Mouse (Mus musculus): ENCODE data around the gene Sfmbt2. TPM values are rescaled to one million over a fixed set of nuclear protein-coding genes. Genes with fewer than 3 reads are reported as not detected.
A peak's percentile ranks its signal among the peaks of the same experiment; 100 is the strongest.

The Sfmbt2 gene
- polyA plus RNA-seq, 1 experiment from 2014 or later, result 1.2 TPM

DNA sequence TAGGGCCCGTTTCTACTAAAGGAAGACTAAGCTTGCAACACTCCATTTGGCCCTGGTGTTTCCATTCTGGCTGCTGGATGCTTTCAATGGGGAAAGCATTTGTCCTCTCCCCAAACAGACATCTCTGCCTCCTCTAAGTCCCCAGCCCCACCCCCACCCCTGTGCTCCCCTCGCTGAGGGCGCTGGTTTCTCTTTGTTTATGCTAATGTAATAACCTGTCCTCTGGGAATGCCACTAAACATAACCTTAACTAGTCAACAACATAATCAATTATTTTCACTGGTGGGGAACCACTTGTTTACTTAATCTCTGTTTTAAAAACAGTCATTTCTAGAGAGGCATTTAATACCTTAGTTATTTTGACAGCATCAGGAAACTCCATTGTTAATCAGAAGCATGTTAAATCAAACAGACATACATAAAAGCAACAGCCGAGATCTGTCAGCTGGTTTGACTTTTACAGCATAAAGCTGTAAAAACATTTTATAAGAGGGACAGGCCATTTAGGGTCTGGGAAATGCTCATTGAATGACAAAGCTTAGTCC, 20.0 kb upstream of the Sfmbt2 start:
- H3K9me3 ChIP-seq (replicated peaks), result no peaks in the 10 kb centered on the region
- H3K9ac ChIP-seq, result no peak overlapping the region
- H3K4me3 ChIP-seq, result no peak overlapping the region
- no peaks in the 10 kb centered on the region for H3K27me3 ChIP-seq
- 24% methylated on average over 4 of the region's 4 CpGs for WGBS
- H3K36me3 ChIP-seq, result no peaks in the 10 kb centered on the region
- H3K4me1 ChIP-seq (replicated peaks), result no peaks in the 10 kb centered on the region
- ATAC-seq (replicated peaks; ENCODE audit: insufficient number of reproducible peaks, insufficient read depth, low FRiP score, low read depth), result no peak
- H3K4me2 ChIP-seq, result no peak overlapping the region
- no peak overlapping the region for H3K27ac ChIP-seq

DNA sequence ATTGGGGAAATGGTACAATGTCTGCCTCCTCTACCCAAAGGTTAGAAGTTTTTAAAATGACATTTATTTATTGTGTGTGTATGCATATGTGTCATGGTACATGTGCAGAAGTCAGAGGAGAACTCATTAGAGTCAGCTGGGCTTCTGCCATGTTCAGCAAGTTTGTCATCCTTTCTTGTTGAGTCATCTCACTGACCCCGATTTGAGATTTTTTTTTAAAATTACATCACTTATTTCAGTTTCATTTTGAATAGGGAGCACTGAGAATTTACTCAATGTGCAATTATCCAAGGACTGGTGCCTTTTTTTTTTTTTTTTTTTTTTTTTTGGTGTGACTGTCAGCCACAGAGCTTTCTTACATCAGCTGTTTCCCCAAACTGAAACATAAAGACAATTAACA, 19.2 kb upstream of the Sfmbt2 start:
- no peak overlapping the region for H3K4me3 ChIP-seq
- no peaks in the 10 kb centered on the region for H3K27me3 ChIP-seq
- no peak overlapping the region for H3K9ac ChIP-seq
- ATAC-seq (replicated peaks; ENCODE audit: insufficient number of reproducible peaks, insufficient read depth, low FRiP score, low read depth), result no peak
- H3K4me1 ChIP-seq (replicated peaks), result no peaks in the 10 kb centered on the region
- H3K27ac ChIP-seq, result no peak overlapping the region
- H3K9me3 ChIP-seq (replicated peaks), result no peaks in the 10 kb centered on the region
- WGBS, result 51% methylated on average over 1 of the region's 1 CpGs
- no peaks in the 10 kb centered on the region for H3K36me3 ChIP-seq
- H3K4me2 ChIP-seq, result no peak overlapping the region

DNA sequence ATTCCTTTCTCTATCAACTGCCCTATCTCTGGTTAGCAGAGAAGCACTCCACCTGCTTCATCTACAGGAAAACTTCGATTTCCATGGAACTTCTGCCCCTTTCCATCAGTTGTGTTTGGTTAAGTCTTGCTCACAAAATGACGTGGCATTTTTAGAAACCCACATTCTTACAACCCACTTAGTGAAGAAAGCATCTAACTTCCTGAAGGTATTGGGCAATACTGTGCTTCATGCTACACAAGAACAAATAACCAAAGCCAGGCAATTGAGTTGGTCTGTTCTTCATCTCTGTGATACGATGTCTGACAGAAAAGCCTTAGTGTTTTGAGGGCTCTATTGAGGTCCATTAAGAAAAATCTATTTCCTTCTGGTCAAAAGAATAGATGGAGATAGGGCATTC, 17.4 kb upstream of the Sfmbt2 start:
- ATAC-seq (replicated peaks; ENCODE audit: insufficient number of reproducible peaks, insufficient read depth, low FRiP score, low read depth), result no peak
- H3K9ac ChIP-seq, result no peak overlapping the region
- H3K4me2 ChIP-seq, result no peak overlapping the region
- no peak overlapping the region for H3K27ac ChIP-seq
- WGBS, result 62% methylated on average over 3 of the region's 3 CpGs
- no peaks in the 10 kb centered on the region for H3K4me1 ChIP-seq (replicated peaks)
- no peaks in the 10 kb centered on the region for H3K27me3 ChIP-seq
- H3K9me3 ChIP-seq (replicated peaks), result no peaks in the 10 kb centered on the region
- no peaks in the 10 kb centered on the region for H3K36me3 ChIP-seq
- H3K4me3 ChIP-seq, result no peak overlapping the region

DNA sequence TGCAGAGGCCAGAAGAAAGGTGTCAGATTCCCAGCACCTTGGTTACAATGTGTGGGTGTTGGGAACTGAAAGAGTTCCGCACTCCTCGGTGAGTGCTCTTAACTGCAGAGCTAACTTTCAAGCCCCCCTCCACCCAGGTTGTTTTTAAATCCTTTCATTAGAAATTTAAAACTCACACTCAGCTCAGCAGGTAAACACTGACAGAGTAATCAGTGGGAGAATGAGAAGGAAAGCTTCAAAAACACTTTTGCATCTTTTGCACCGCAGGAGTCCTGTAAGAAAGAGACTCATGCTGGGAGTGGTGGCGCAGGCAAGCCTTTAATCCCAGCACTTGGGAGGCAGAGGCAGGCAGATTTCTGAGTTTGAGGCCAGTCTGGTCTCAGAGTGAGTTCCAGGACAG, 16.4 kb upstream of the Sfmbt2 start:
- Histone ChIP-seq H3K4me3 (no peak overlapping the region), H3K27ac (no peak overlapping the region), H3K4me1 (replicated peaks) (no peaks in the 10 kb centered on the region), H3K9ac (no peak overlapping the region), H3K4me2 (no peak overlapping the region), H3K9me3 (replicated peaks) (no peaks in the 10 kb centered on the region), H3K36me3 (no peaks in the 10 kb centered on the region), H3K27me3 (no peaks in the 10 kb centered on the region)
- WGBS, result 57% methylated on average over 4 of the region's 4 CpGs
- no peak for ATAC-seq (replicated peaks; ENCODE audit: insufficient number of reproducible peaks, insufficient read depth, low FRiP score, low read depth)

DNA sequence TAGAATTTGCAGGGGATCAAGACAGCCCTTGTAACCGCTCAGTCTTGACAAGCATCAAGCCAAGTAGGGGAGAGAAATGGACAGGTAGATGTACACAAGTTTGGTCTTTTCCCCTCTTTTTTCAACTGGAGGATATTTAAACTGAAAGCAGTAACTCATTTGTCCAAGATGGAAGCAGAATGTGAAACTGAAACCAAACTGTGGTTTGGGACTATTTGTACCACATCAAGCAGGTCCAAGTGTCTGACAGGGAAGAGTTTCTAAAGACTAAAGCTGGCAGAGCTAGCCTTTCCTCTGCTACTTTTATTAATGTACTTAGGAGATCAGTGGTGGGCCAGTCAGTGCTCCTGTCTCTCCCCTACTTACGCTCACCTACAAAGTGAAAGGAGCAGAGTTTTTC, 10.4 kb upstream of the Sfmbt2 start:
- no peak overlapping the region for H3K27ac ChIP-seq
- no peak overlapping the region for H3K4me2 ChIP-seq
- H3K4me1 ChIP-seq (replicated peaks), result no peaks in the 10 kb centered on the region
- no peaks in the 10 kb centered on the region for H3K36me3 ChIP-seq
- H3K9me3 ChIP-seq (replicated peaks), result no peaks in the 10 kb centered on the region
- no peak overlapping the region for H3K4me3 ChIP-seq
- ATAC-seq (replicated peaks; ENCODE audit: insufficient number of reproducible peaks, insufficient read depth, low FRiP score, low read depth), result no peak
- WGBS, result 86% methylated on average over 2 of the region's 2 CpGs
- no peak overlapping the region for H3K9ac ChIP-seq
- H3K27me3 ChIP-seq, result no peaks in the 10 kb centered on the region

DNA sequence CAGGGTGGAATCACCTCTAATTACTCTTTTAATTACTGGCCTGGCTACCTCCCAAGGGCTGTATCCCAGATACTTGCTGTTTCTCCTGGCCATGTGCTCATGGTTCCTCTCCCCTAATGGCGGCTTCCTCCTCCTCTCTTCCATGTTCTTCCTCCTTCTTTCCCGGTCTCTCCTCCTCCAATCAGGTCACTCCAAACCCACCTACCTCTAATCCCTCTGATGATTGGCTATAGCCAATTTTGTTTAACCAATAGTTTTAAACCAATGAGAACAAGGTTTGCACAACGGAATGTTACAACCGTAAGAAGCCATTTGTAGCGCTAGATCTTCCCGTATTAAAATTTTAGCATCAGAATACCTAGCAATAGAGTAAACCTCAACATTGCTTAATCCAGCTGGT, 5.2 kb upstream of the Sfmbt2 start:
- H3K27ac ChIP-seq, result no peak overlapping the region
- no peak overlapping the region for H3K4me2 ChIP-seq
- H3K4me1 ChIP-seq (replicated peaks), result no peaks in the 10 kb centered on the region
- H3K36me3 ChIP-seq, result no peaks in the 10 kb centered on the region
- no peak overlapping the region for H3K4me3 ChIP-seq
- peaks cover 32% of the 10 kb centered on the region for H3K27me3 ChIP-seq
- no peak for ATAC-seq (replicated peaks; ENCODE audit: insufficient number of reproducible peaks, insufficient read depth, low FRiP score, low read depth)
- no peaks in the 10 kb centered on the region for H3K9me3 ChIP-seq (replicated peaks)
- WGBS, result 92% methylated on average over 6 of the region's 6 CpGs
- H3K9ac ChIP-seq, result no peak overlapping the region

DNA sequence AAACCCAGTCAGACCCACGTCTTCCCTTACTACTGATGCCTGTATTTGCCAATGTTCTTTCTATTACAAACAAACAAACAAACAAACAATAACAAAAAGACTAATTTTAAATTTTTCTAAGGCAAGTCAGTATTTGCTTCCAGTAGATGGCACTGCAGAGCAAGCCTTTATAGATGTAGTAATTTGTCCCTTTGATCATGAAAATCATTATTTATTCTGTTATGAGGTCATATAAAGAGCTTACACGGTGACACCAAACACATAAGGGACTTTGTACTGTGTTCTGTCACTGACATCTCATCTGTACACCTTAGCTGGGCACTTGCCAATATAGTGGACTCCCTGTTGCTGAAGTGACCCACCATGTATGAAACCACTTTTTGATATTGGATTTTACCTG, 4.0 kb upstream of the Sfmbt2 start:
- no peak for ATAC-seq (replicated peaks; ENCODE audit: insufficient number of reproducible peaks, insufficient read depth, low FRiP score, low read depth)
- no peak overlapping the region for H3K9ac ChIP-seq
- no peaks in the 10 kb centered on the region for H3K36me3 ChIP-seq
- peaks cover under 1% of the 10 kb centered on the region for H3K4me1 ChIP-seq (replicated peaks)
- H3K27ac ChIP-seq, result no peak overlapping the region
- no peak overlapping the region for H3K4me2 ChIP-seq
- 29% methylated on average over 2 of the region's 2 CpGs for WGBS
- H3K27me3 ChIP-seq, result peaks cover 44% of the 10 kb centered on the region
- H3K9me3 ChIP-seq (replicated peaks), result no peaks in the 10 kb centered on the region
- no peak overlapping the region for H3K4me3 ChIP-seq

DNA sequence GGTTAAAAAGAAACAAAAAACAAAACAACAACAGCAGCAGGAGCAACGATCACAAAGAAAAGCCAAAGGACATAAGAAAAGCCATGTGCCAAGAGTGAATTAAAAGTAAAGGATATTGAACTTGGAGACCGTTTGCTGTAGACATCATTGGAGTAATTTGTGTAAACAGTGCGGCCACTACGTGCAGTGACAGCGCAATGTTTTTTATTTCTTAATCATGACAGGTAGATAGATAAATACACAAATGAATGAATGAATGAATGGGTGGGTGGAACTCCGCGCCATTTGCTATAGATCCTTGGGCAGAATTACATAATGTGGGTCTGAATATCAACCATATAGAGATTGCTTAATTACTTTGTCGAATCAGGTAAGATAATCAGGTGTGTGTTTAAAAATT, 634 bp upstream of the Sfmbt2 start:
- 6% methylated on average over 8 of the region's 8 CpGs for WGBS
- Histone ChIP-seq H3K4me1 (replicated peaks) (peaks cover 20% of the 10 kb centered on the region), H3K36me3 (no peaks in the 10 kb centered on the region), H3K9ac (no peak overlapping the region), H3K27ac (no peak overlapping the region), H3K9me3 (replicated peaks) (no peaks in the 10 kb centered on the region), H3K4me3 (no peak overlapping the region), H3K4me2 (no peak overlapping the region), H3K27me3 (peaks cover 64% of the 10 kb centered on the region)
- no peak for ATAC-seq (replicated peaks; ENCODE audit: insufficient number of reproducible peaks, insufficient read depth, low FRiP score, low read depth)

DNA sequence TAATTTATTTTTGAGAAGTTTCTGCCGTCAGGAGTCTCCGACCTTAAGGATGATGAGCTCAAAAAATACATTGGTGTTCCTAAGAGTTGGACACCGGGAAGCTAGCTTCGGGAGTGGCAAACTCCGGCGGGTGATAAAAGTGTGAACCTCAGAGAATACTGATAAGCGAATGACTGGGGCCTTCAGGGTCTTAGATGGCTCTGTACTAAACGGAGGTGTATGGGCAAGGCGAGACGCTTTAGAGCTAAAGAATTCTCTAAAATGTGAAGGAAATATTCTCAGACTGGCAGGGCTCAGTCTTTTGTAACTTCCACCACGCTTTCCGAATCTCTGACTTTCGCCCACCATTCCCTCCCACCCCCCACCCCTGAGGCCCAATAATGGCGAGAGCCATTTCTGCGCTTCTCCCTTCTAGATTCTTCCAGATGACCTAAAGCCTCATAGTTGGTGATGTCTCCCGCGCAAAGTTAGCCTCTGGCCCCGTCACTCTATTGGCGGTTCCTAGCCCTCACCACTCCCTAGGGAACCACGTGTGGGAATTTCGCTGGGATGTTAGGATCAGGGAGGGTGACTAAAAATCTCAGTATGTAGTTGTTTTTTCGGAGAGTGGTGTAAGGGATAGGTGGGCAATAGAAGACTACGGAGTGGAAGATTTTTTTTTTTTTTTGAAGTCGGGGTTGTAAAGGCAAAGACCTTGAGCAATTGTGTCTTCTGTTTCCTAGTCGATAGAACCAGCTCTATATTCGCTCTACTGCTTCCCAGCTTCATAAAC, 563 bp downstream of the Sfmbt2 start:
- H3K4me3 ChIP-seq, result peak overlapping the region; percentile 76
- WGBS, result 2% methylated on average over 26 of the region's 26 CpGs
- peaks cover 71% of the 10 kb centered on the region for H3K27me3 ChIP-seq
- no peak for ATAC-seq (replicated peaks; ENCODE audit: insufficient number of reproducible peaks, insufficient read depth, low FRiP score, low read depth)
- H3K9ac ChIP-seq, result no peak overlapping the region
- no peaks in the 10 kb centered on the region for H3K36me3 ChIP-seq
- H3K9me3 ChIP-seq (replicated peaks), result no peaks in the 10 kb centered on the region
- no peak overlapping the region for H3K27ac ChIP-seq
- peak overlapping the region; percentile 95; the same call in 1 of the 2 replicates for H3K4me2 ChIP-seq
- H3K4me1 ChIP-seq (replicated peaks), result peaks cover 27% of the 10 kb centered on the region

DNA sequence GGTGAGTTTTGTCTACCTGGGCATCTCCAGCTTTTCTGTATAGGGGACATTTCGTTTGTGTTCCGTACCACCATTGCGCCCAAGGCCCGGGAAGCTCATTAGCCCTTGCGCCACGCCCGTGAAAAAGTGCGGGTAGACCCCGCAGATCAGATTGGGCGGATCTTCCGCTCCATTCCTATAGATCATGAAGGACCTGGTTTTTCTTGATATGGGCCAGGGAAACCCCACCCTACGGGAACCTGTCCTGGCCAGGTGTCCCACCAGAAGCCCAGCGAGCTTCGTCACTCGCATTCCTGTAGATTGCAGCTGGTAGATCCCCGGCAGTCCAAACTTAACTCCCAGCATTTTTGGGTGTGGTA, 1.1 kb downstream of the Sfmbt2 start:
- H3K4me3 ChIP-seq, result peak overlapping the region; percentile 76
- no peak for ATAC-seq (replicated peaks; ENCODE audit: insufficient number of reproducible peaks, insufficient read depth, low FRiP score, low read depth)
- peaks cover 75% of the 10 kb centered on the region for H3K27me3 ChIP-seq
- no peak overlapping the region for H3K9ac ChIP-seq
- 5% methylated on average over 16 of the region's 16 CpGs for WGBS
- no peaks in the 10 kb centered on the region for H3K36me3 ChIP-seq
- H3K9me3 ChIP-seq (replicated peaks), result no peaks in the 10 kb centered on the region
- H3K4me1 ChIP-seq (replicated peaks), result peaks cover 27% of the 10 kb centered on the region
- H3K4me2 ChIP-seq, result peak overlapping the region; percentile 95
- no peak overlapping the region for H3K27ac ChIP-seq

DNA sequence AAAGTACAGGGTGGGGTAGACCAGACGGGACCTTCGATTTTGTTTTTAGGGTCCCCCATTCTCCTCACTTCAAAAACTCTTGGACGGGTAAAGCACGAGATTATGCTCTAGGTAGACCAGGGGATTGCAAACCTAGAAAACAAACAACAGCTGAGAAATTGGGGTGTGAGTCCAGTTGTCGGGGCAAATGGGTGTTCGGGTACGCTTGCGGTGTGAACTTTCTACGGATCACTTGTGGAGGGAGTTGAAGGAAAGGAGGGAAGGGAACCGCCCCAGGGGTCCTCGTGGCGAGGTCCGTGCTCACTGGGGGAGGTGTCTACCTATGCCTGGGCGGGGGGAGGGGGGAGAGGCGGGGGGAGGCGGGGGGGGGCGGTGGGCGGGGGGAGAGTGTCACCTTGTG, 1.6 kb downstream of the Sfmbt2 start:
- H3K9ac ChIP-seq, result no peak overlapping the region
- WGBS, result 1% methylated on average over 14 of the region's 18 CpGs
- H3K36me3 ChIP-seq, result no peaks in the 10 kb centered on the region
- H3K27me3 ChIP-seq, result peaks cover 70% of the 10 kb centered on the region
- no peak for ATAC-seq (replicated peaks; ENCODE audit: insufficient number of reproducible peaks, insufficient read depth, low FRiP score, low read depth)
- H3K4me1 ChIP-seq (replicated peaks), result peaks cover 27% of the 10 kb centered on the region
- H3K9me3 ChIP-seq (replicated peaks), result no peaks in the 10 kb centered on the region
- peak overlapping the region; percentile 76 for H3K4me3 ChIP-seq
- no peak overlapping the region for H3K27ac ChIP-seq
- peak overlapping the region; percentile 95 for H3K4me2 ChIP-seq

DNA sequence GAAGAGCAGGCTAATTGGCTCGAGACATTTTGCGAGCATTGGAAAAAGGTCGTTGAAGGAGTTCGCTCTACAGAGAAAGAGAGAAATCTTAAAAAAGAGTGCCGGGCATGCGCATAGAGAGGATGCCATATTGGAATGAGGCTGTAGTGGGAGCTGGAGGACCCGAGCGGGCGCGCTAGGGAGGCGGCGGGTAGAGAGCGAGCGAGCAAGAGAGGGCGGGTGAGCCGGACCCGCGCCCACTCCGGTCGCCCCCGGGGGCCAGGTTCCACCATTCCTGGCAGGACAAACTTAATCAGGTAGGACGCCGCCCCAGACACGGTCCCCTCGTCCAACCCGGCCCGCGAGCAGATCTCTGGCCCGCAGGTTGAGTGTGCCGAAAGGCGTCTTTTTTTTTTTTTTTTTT, 2.0 kb downstream of the Sfmbt2 start:
- H3K27me3 ChIP-seq, result peaks cover 66% of the 10 kb centered on the region
- H3K4me2 ChIP-seq, result peak overlapping the region; percentile 95
- WGBS, result under 1% methylated on average over 31 of the region's 31 CpGs
- H3K9me3 ChIP-seq (replicated peaks), result no peaks in the 10 kb centered on the region
- H3K9ac ChIP-seq, result peak overlapping the region; percentile 61
- H3K4me3 ChIP-seq, result peak overlapping the region; percentile 76
- ATAC-seq (replicated peaks; ENCODE audit: insufficient number of reproducible peaks, insufficient read depth, low FRiP score, low read depth), result peak; percentile 81
- no peak overlapping the region for H3K27ac ChIP-seq
- peaks cover 27% of the 10 kb centered on the region for H3K4me1 ChIP-seq (replicated peaks)
- no peaks in the 10 kb centered on the region for H3K36me3 ChIP-seq
